Mouse (Mus musculus): Measurements from ENCODE around the gene Skil. TPM values are rescaled to one million over a fixed set of nuclear protein-coding genes. Genes with fewer than 3 reads are reported as not detected.

Gene Skil
- total and polyA plus RNA-seq, 3 experiments = 7.4 to 8.6 TPM; not detected in 1

GRCm38 (mm10) chr3:31071804-31072203, 23.1 kb upstream of the Skil start:
- DNase-seq (ENCODE audit: low read depth, low spot score) = no peak
- no peaks in the 10 kb centered on the region for H3K4me1 ChIP-seq (ENCODE audit: control insufficient read depth in 1 of 2, insufficient read depth in 2 of 2, low read length in 2 of 2)
- no peaks in the 10 kb centered on the region for H3K79me2 ChIP-seq (ENCODE audit: control insufficient read depth, insufficient read depth, low read length, poor library complexity)
- H3K9me3 ChIP-seq (replicated peaks; ENCODE audit: insufficient read depth, low read length) = no peaks in the 10 kb centered on the region
- TF ChIP-seq EP300 (IDR thresholded peaks at IDR 0.05; ENCODE audit: low read depth in 1 of 2, low read length in 2 of 2) (no peak), BHLHE40 (IDR thresholded peaks at IDR 0.05; ENCODE audit: borderline replicate concordance, low read depth, low read length) (no peak), MAFK (IDR thresholded peaks at IDR 0.05; ENCODE audit: borderline replicate concordance, low read depth, low read length) (no peak), MYC (IDR thresholded peaks at IDR 0.05; ENCODE audit: low read depth, low read length) (no peak), UBTF (IDR thresholded peaks at IDR 0.05; ENCODE audit: borderline replicate concordance, insufficient read depth, low read depth, low read length) (no peak)
- peaks cover 0 to 1% of the 10 kb centered on the region in 2 experiments; a peak in 2 of 4 replicates for H3K27me3 ChIP-seq (ENCODE audit: control insufficient read depth in 1 of 2, insufficient read depth in 2 of 2, low read length in 2 of 2)
- no peak overlapping the region for H3K9ac ChIP-seq (ENCODE audit: control insufficient read depth, low read depth, low read length, poor library complexity, severe bottlenecking)
- H3K27ac ChIP-seq (ENCODE audit: control insufficient read depth, low read depth, low read length) = no peak overlapping the region
- H3K4me3 ChIP-seq (ENCODE audit: control insufficient read depth in 1 of 2, insufficient read depth in 1 of 2, low read depth in 2 of 2, low read length in 2 of 2) = no peak overlapping the region
- no peaks in the 10 kb centered on the region for H3K36me3 ChIP-seq (ENCODE audit: control insufficient read depth in 1 of 2, insufficient read depth in 2 of 2, low read length in 2 of 2)

DNA sequence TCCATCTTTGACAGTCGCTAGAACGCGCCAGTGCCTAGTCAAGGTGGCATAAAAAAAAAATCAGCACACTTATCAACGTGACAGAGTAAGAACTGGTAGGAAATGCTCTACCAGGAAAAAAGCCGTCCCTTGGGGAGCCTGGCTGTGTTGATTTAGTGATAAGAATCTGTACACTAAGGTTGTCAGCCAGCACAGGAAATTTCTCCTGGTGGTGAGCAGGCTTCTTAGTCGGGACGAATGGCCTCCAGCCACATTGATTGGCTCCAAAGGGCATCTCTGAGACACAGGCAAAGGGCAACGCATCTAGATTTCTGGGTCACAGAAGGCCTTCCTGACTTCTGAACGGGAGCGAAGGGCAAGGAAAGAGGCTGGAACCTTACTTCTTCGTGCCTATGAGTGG, 19.1 kb upstream of the Skil start:
- no peaks in the 10 kb centered on the region for H3K36me3 ChIP-seq (ENCODE audit: control insufficient read depth in 1 of 2, insufficient read depth in 2 of 2, low read length in 2 of 2)
- H3K27me3 ChIP-seq (ENCODE audit: control insufficient read depth in 1 of 2, insufficient read depth in 2 of 2, low read length in 2 of 2) = no peaks in the 10 kb centered on the region; a peak in 1 of 4 replicates
- H3K27ac ChIP-seq (ENCODE audit: control insufficient read depth, low read depth, low read length) = no peak overlapping the region
- H3K9me3 ChIP-seq (replicated peaks; ENCODE audit: insufficient read depth, low read length) = no peaks in the 10 kb centered on the region
- no peak for TF ChIP-seq CHD1 (IDR thresholded peaks at IDR 0.05; ENCODE audit: low read depth, low read length)
- no peak for TF ChIP-seq RAD21 (IDR thresholded peaks at IDR 0.05; ENCODE audit: low read depth, low read length)
- TF ChIP-seq ZNF384 (IDR thresholded peaks at IDR 0.05; ENCODE audit: low read depth, low read length) = no peak
- TF ChIP-seq MAFK (IDR thresholded peaks at IDR 0.05; ENCODE audit: borderline replicate concordance, low read depth, low read length) = no peak
- TF ChIP-seq CTCF (IDR thresholded peaks at IDR 0.05 in 2 of 3, conservative IDR thresholded peaks at IDR 0.05 in 1 of 3; ENCODE audit: control insufficient read depth in 1 of 3, insufficient read depth in 1 of 3, low read depth in 2 of 3, low read length in 3 of 3, poor library complexity in 1 of 3, severe bottlenecking in 1 of 3) = no peak
- no peak for TF ChIP-seq NELFE (IDR thresholded peaks at IDR 0.05; ENCODE audit: low read depth, low read length)
- TF ChIP-seq TCF12 (IDR thresholded peaks at IDR 0.05; ENCODE audit: low read depth, low read length) = no peak
- no peak for TF ChIP-seq POLR2A (IDR thresholded peaks at IDR 0.05; ENCODE audit: control insufficient read depth in 1 of 2, insufficient read depth in 1 of 2, low read depth in 1 of 2, low read length in 2 of 2, poor library complexity in 1 of 2)
- no peak for TF ChIP-seq MAZ (IDR thresholded peaks at IDR 0.05; ENCODE audit: low read depth, low read length)
- no peaks in the 10 kb centered on the region for H3K79me2 ChIP-seq (ENCODE audit: control insufficient read depth, insufficient read depth, low read length, poor library complexity)
- DNase-seq (ENCODE audit: low read depth, low spot score) = no peak
- no peaks in the 10 kb centered on the region for H3K4me1 ChIP-seq (ENCODE audit: control insufficient read depth in 1 of 2, insufficient read depth in 2 of 2, low read length in 2 of 2)
- H3K9ac ChIP-seq (ENCODE audit: control insufficient read depth, low read depth, low read length, poor library complexity, severe bottlenecking) = no peak overlapping the region
- H3K4me3 ChIP-seq (ENCODE audit: control insufficient read depth in 1 of 2, insufficient read depth in 1 of 2, low read depth in 2 of 2, low read length in 2 of 2) = no peak overlapping the region

DNA sequence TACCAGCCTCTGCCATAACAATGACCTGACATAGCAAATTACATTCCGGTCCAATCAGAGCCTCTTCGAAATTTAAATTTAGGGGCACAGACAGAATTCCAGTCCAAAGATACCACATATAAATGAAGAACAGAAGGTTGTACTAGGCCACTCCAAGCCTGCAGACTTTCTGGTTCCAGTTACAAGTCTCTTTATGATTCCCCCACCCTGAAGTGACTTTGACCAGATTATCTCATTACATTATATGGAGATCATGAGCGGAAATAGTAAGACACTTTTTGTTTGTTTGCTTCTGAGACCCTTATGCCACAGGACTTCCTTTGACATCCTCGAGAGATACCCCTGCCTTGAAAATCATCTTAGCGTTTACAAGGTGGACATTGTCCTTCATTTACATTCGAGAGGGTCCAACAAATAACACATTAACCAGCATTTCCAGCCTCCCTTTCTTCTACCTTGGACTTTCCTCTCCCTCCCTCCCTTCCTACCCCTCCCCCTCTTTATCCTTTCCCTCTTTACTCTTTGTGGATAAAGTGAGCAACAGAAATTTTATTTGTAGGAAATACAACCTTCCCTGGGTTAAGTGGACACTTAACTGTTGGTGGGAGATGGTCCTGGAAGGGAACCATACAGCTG, 17.7 kb upstream of the Skil start:
- peaks cover 0 to 2% of the 10 kb centered on the region in 2 experiments; a peak in 3 of 4 replicates for H3K27me3 ChIP-seq (ENCODE audit: control insufficient read depth in 1 of 2, insufficient read depth in 2 of 2, low read length in 2 of 2)
- H3K4me3 ChIP-seq (ENCODE audit: control insufficient read depth in 1 of 2, insufficient read depth in 1 of 2, low read depth in 2 of 2, low read length in 2 of 2) = no peak overlapping the region
- no peaks in the 10 kb centered on the region for H3K79me2 ChIP-seq (ENCODE audit: control insufficient read depth, insufficient read depth, low read length, poor library complexity)
- no peaks in the 10 kb centered on the region for H3K36me3 ChIP-seq (ENCODE audit: control insufficient read depth in 1 of 2, insufficient read depth in 2 of 2, low read length in 2 of 2)
- no peaks in the 10 kb centered on the region for H3K9me3 ChIP-seq (replicated peaks; ENCODE audit: insufficient read depth, low read length)
- DNase-seq (ENCODE audit: low read depth, low spot score) = no peak
- no peak overlapping the region for H3K9ac ChIP-seq (ENCODE audit: control insufficient read depth, low read depth, low read length, poor library complexity, severe bottlenecking)
- no peaks in the 10 kb centered on the region for H3K4me1 ChIP-seq (ENCODE audit: control insufficient read depth in 1 of 2, insufficient read depth in 2 of 2, low read length in 2 of 2)
- no peak overlapping the region for H3K27ac ChIP-seq (ENCODE audit: control insufficient read depth, low read depth, low read length)
- TF ChIP-seq BHLHE40 (IDR thresholded peaks at IDR 0.05; ENCODE audit: borderline replicate concordance, low read depth, low read length) (no peak), SMC3 (IDR thresholded peaks at IDR 0.05; ENCODE audit: low read depth, low read length) (no peak), GATA1 (IDR thresholded peaks at IDR 0.05; ENCODE audit: low read depth, low read length) (no peak), POLR2A (IDR thresholded peaks at IDR 0.05; ENCODE audit: control insufficient read depth in 1 of 2, insufficient read depth in 1 of 2, low read depth in 1 of 2, low read length in 2 of 2, poor library complexity in 1 of 2) (no peak), CHD1 (IDR thresholded peaks at IDR 0.05; ENCODE audit: low read depth, low read length) (no peak), NRF1 (IDR thresholded peaks at IDR 0.05; ENCODE audit: insufficient read depth, low read depth, low read length, poor library complexity, severe bottlenecking) (no peak), ZC3H11A (IDR thresholded peaks at IDR 0.05; ENCODE audit: low read depth, low read length) (no peak), TBP (IDR thresholded peaks at IDR 0.05; ENCODE audit: low read depth, low read length) (no peak), MYC (IDR thresholded peaks at IDR 0.05; ENCODE audit: low read depth, low read length) (no peak), EP300 (IDR thresholded peaks at IDR 0.05; ENCODE audit: low read depth in 1 of 2, low read length in 2 of 2) (no peak), HCFC1 (IDR thresholded peaks at IDR 0.05; ENCODE audit: low read depth, low read length) (no peak), ELF1 (IDR thresholded peaks at IDR 0.05; ENCODE audit: low read depth, low read length) (no peak), GABPA (IDR thresholded peaks at IDR 0.05; ENCODE audit: low read depth, low read length) (no peak), ETS1 (IDR thresholded peaks at IDR 0.05; ENCODE audit: low read depth, low read length) (no peak), CTCF (IDR thresholded peaks at IDR 0.05 in 2 of 3, conservative IDR thresholded peaks at IDR 0.05 in 1 of 3; ENCODE audit: control insufficient read depth in 1 of 3, insufficient read depth in 1 of 3, low read depth in 2 of 3, low read length in 3 of 3, poor library complexity in 1 of 3, severe bottlenecking in 1 of 3) (no peak), KAT2A (conservative IDR thresholded peaks at IDR 0.05; ENCODE audit: low read depth, low read length) (no peak), MAX (IDR thresholded peaks at IDR 0.05; ENCODE audit: low read length) (no peak)
